Mouse (Mus musculus): ENCODE measurements at regions not wholly inside any gene's neighbourhood (a gene's known extent, or its start where the extent isn't known, plus 50 kb on each side); places are given as distances from the start of the nearest gene placed in this dataset.
"Not testable (repeated sequence)": the region's sequence is repeated elsewhere in the genome, so short reads cannot be mapped to it uniquely, and the experiment has no call there.

DNA sequence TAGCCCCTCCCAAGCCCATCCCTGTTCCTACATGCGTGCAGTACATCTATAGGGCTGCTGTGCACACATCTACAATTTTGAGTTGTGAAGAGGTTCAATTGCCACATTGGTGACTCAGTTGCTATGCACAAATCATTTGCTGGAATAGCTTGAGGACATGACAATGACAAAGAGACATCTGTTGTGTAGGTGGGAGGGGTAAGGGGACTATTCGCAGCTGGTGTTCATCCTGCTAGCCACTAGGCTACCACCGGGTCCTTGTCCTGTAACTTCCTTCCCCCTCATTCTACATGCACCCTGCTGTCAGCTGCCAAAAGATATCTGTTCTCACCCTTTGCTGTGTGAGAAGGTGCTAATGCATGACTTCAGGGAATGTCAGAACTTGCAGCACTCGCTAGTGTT is 1117.7 kb upstream of the Arrdc3 start:
- in situ Hi-C loops (cut with MseI, MboI), result no loop called here

DNA sequence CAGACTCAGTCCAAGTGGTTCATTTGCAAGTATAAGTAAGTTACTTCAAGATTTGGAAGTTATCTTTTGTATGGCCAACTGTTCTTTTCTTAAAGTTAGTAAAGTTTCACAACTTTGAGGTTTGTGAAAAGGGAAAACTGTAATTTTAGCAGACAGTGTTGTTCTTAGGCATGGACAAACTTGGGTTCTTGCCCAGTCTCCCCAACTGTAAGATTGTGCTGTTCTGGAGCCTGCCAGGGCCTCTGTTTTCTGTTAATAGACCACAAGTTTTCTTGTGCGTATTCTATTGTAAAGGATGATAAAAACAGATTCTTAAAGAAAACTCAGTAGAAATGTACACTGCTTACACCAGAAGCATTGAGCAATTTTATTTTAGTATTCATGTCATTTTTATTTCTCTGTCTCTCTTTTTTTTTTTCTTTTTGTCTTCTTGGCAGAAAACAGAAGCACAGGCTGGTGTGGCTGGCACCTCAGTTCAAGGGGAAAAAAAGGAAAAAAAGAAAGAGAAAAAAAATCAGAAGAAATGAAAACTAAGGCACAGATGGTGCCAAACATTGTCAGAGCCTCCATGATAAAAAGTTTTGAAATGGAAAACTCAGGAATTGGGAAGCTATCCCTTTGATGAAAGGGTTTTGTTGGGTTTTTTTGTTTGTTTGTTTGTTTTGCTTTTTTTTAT is 1098.1 kb upstream of the Arrdc3 start:
- in situ Hi-C loops (cut with MseI, MboI), result no loop called here

DNA sequence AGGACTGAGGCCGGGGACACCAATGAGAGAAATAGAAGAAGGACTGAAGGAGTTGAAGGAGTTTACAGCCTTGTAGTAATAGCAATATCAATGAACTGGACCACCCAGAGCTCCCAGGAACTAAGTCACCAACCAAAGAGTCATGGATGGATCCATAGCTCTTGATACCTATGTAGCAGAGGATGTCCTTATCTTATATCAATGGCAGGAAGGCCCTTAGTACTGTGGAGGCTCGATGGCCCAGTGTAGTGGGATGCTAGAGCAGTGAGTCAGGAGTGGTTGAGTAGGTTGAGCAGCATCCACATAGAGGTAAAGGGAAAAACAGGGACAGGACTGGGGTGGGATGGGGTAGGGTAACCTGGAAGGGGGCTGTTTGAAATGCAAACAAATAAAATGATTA is 1081.6 kb upstream of the Arrdc3 start:
- in situ Hi-C loops (cut with MseI, MboI), result no loop called here

DNA sequence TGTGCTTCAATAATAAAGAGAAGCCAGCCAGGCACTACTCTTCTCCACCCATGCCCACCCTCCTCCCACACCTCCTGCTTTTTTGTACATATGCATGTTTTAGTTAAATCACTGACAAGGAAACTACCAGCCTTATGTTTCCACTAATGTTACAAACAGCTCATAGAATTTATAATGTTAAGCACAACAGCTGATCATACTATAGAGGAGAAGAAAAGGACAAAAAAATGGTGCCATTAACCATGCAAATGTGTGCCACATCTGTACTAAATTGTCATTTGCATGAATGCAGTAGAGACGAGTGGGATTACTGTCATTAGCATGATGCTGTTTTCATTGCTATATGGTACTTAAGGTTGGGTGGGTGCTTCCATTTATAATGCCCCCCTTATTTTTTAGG is 1047.6 kb upstream of the Arrdc3 start:
- in situ Hi-C loops (cut with MseI, MboI), result loop anchor here (25.0 kb wide), 1 partner anchor 373 kb away; no protein-coding TSS in a partner anchor

DNA sequence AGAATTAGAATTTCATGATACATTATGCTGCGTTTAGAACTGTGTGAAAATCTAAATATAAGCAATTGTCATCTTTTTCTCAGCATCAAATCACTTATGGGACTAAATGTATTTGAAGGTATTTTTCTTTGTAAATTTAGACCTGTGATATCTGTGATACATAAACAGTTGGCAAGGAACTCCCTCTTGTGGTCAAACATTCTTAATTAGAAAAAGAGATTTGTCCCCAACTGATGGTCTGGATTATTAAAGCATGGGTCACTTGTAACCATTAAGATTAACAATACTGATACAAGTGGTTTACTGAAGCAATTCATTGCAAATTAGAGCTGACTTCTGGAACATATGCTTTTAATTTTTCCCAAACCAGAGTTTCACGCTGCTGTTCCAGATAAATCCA is 1038.4 kb upstream of the Arrdc3 start:
- in situ Hi-C loops (cut with MseI, MboI), result loop anchor here (25.0 kb wide), 1 partner anchor 382 kb away; no protein-coding TSS in a partner anchor

DNA sequence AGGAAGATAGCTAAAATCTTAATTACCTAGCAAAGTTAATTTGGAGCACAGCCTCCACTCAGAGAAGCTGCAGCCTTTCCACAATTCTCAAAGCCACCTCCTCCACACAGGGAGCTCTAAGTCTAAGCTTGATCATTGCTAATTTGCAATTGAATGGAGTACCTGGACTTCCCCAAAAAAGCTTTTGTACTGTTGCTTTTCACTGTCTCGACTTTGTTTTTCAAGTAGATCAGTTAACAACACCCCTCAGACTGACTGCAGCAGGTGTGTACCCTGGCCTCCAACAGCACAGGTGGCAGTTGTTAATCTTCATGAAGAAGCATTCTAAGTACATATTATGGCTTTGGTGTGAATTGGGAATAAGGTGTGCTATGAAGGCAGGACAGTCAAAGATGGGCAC is 1015.7 kb upstream of the Arrdc3 start:
- in situ Hi-C loops (cut with MseI, MboI), result not testable (repeated sequence)

DNA sequence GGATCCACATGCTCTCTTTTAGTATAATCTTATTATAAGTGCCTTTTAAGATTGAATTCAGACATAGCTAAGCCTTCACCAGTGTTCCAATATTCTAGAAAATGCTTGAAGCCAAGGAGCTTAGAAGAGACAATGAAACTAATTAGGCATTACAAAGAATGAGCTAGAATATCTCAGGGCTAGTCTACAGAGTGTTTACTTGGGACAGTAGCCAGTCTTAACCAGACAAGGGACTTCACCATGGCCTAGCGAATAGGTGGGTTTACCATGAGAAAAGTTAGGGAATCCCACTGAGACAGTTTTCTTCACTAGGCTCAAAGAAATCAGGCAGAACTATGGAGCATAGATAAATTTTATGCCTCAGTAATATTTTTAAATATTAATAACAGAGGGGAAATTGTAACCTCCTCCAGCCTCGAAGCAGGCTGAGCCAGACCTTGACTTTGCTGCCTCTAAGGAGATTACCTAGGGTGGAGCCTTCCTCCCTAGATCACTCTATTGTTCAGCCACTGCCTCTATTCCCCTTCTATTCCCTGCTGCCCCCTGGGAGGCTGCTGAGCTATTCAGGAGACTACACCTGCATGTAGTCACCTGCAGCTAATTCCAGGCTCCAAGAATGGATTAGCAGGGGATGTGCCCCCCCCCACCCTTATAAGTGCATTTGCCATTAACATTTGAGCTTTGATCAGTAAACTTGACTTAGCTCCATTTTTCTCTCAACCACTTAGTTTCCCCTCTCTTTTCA is 1014.5 kb upstream of the Arrdc3 start:
- in situ Hi-C loops (cut with MseI, MboI), result no loop called here

DNA sequence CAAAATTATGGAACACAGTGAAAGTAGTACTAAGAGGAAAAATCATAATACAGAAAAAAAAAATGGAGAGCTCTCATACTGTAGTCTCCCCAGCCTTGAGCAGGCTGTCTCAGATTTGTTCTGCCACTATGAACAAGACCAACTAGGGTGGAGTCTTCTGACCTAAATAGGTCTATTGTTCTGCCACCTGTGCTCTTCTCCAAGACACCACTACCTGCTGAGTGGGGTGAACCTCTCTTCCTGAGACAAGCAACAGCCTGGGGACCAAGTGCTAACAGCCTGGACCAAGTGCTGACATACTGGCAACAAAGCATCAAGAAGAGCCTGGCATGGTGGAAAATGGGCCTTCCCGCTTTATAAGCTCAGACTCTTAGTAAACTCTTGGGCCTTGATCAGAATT is 1003.0 kb upstream of the Arrdc3 start:
- in situ Hi-C loops (cut with MseI, MboI), result no loop called here

DNA sequence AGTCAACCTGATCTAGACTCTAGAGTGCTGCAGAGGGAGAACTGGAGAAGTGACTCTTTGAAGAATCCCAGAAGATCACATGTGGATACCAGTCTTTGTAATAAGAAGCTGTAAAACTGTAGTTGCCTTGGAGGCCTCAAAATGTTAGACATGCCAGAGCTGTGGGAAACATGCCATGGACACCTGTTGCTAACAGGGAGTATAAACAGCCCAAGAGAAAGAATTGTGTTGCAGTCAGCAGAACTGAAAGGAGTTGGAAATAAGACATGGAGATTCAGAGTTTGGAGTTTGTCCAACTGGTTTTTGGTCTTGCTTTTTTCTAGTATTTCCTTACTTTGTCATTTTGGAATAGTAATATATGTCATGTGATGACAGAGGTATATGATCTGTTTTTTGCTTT is 997.2 kb upstream of the Arrdc3 start:
- in situ Hi-C loops (cut with MseI, MboI), result no loop called here

DNA sequence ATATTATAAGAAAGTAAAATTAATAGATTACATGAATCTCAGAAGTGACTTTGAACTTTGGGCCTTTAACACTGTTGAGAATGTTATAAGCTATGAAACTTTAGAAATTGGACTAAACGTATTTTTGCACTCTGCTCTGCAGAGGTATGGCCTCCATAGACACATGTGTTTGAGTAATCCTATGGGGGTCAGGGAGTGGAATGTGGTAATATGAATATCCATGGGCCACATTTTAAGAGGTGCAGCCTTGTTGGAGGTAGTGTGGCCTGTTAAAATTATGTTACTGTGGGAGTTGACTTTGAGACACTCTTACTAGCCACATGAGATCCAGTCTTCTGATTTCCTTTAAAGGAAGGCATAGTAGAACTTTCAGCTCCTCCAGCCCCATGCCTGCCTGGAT is 996.8 kb upstream of the Arrdc3 start:
- in situ Hi-C loops (cut with MseI, MboI), result no loop called here

All from mouse trophoblast stem cell (cell line).